Mouse (Mus musculus): ENCODE results near the gene Hsd11b2.

Gene Hsd11b2

DNA sequence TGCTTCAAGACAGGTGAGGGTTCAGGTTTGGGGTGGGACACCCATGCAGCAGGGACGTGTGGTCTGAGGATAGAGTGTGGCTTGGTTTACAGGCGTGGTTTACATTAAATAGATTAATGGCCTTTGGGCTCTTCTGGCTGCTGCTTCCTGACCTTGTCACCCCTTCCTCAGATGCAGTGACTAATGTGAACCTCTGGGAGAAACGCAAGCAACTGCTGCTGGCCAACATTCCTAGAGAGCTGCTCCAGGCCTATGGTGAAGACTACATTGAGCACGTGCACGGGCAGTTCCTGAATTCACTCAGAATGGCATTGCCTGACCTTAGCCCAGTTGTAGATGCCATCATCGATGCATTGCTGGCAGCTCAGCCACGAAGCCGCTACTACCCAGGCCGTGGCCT lies 4.3 kb downstream of the Hsd11b2 start:
- DNase-seq (ENCODE audit: low spot score in 2 of 2) = no peak

DNA sequence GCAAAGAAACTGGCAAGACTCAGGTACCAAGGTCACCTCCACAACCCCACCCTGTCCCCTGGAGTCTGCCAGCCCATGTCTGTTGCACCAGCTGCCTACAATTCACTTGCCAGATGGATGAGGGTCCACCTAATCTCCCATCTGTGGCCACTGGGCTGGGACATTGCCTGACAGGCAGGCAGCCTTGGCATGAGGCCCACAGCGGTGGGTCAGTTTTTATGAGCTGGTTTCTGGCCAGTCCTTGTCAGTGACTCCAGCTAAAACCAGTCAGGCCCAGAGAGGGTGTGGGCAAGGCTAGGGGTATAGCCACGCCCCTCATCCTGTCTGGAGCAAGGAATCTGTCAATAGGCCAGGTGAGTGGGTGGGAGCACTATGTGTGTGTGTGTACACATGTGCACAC lies 8.6 kb downstream of the Hsd11b2 start:
- DNase-seq (ENCODE audit: low spot score in 2 of 2) = no peak

DNA sequence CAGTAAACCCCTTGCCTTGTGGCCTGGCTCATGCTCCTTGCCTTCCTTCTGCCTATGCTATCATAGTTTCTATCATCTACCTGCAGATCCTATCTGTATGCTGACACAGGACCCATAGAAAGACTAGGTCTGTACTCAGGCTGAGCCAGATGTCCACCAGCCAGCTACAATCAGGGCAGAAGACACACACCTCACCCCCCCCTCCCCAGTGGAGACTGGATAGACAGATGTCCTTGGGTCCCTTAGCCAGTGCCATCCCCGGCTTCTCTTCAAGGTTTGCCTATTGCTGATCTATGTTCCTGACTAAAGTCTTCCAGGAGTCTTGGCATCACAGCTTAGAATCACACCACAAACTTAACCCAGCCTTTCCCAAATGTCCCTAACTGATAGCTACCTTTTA lies 9.7 kb downstream of the Hsd11b2 start:
- DNase-seq (ENCODE audit: low spot score in 2 of 2) = no peak

DNA sequence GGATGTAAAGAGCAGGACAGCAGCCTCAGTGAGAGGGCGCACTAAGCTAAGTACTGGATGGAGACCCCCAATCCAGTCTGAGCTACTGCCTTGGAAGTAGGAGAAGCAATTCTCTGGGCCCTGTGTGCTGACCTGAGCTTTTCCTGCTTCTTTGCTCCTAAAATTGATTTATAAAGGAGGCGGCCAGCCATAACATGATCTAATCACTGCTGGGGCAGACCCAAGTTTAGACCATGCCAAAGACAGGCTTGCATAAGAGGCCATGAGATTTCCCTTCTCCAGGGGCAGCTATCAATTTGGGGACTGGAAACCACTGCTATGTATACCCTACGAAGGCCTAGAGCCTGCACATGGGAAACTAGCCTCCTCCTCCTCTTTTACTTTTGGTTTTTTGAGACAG lies 10.7 kb downstream of the Hsd11b2 start:
- no peak for DNase-seq (ENCODE audit: low spot score in 2 of 2)

DNA sequence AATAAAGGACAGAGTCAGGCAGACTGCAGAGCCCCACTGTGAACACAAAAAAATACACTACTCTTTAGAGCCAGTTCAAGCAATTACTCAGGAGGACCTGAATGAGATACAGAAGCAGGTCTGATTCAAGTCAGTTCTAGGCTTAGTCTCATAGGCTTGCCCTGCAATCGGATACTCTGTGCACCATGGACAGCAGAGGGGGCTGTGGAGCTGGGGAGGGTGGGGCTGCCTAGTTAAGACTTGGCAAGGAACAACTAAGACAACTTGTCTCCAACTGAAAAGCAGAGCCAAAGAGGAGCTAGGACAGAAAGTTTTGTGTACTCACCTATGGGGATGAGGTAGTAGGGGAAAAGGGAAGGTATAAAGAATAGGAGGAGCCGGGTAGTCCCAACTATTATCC lies 13.2 kb downstream of the Hsd11b2 start:
- DNase-seq (ENCODE audit: low spot score in 2 of 2) = peak; percentile 42 to 46

DNA sequence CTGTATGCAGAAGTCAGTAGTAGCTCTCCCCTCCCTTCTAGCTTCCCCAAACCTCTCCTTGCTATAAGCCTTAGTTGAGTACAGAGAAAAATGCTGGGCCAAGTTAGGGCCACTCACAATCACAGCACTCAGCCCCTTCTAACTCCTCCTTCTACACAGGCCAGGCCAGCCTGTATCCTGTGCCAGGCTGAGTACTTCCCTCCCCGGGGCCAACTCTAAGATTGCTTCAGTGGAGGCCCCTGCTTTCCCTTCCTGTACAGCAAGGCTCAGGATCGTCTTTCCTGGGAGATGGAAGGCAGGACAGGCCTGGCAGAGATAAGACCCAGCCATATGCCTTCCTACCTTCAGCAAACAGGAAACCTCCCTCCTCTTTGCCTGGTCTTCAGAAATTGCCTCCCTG lies 14.9 kb downstream of the Hsd11b2 start:
- DNase-seq (ENCODE audit: low spot score in 2 of 2) = no peak

DNA sequence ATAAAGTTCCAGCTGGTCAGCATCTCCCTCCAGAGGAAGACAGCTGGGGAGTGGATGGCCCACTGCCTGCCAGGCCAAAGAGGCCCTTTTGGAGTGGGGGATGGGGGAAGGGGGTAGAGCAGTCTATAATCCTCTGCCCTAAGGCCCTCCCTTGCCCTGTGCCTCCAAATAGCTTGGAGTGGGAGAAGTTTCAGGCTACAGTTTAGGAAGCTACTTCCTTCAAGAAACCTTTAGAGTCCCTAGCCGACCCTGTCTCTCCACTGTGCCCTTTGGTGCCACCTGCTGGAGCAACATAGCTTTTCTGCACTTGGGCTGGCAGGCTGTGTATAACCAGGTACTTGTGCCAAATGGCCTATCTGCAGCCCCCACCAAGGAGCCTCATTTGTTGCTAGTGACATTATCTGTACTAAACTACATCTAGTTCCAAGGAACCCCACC lies 15.4 kb downstream of the Hsd11b2 start:
- DNase-seq (ENCODE audit: low spot score in 2 of 2) = peak; percentile 62 to 66

DNA sequence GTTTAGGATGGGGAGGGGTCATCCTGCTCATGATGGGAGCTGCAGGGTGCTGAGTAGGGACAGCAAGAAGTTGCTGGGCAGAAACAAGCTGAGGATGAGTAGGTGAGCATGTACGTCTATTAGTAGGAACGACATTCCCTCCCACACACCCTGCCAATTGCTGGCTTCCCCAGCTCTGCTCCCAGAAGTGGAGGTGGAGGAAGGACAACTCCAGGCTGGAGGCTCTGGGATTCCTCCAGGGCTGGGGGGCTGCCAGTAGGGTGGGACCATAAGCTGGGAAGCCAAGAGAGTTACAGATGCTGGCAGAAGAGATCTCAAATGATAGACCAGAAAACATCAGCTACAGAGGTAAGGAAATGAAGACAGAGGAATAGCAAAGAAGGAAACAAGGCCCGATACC lies 18.0 kb downstream of the Hsd11b2 start:
- DNase-seq (ENCODE audit: low spot score in 2 of 2) = no peak

DNA sequence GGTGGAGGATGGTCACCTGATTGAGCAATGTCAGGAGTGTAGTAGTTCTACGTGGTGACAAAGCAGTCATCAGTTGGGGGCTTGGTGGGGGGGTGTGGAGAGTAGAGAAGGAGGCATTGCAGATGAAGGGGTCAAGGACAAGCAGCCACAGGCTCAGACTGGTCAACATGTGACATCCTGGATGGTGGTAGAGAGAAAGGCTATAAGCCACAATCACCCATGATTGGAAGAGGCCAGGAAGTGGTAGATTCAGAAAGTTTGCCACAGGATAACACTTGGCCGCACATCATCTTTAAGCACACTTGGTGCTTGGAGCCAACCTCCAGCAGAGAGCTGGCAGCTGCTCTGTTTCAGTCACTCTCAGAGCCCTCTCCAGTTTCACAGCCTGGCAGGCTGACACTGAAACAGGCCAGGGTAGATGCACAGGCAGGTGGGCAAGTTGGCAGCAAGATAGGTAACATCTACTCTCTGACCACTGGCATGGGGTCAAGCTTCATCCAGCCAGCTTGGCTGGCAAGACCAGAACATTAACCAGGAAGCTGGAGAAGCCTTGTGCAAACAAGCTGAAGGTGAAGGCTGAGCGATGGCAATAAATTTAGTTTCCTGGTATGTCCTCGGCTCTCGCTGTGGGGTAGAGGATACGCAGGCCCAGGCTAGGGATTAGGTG lies 18.6 kb downstream of the Hsd11b2 start:
- no peak for DNase-seq (ENCODE audit: low spot score in 2 of 2)

DNA sequence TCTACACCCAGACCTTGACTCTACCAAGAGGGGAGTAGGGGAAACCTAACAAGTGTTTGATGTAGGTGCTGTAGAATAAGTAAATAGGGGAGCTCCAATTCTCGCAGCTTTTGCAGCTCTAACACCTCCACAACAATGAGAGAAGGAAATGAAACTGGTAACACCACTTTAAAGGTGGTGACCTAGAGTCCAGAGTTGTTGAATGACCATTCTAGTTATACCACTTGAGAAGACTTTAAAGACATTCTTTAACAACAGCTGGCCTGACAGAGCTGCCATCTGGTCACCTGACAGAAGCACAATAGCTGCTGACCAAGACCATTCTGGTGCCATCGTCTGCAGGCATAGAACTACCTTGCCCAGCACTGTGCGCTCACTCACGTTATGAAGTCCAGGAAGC lies 20.4 kb downstream of the Hsd11b2 start:
- DNase-seq (ENCODE audit: low spot score in 2 of 2) = no peak

DNA sequence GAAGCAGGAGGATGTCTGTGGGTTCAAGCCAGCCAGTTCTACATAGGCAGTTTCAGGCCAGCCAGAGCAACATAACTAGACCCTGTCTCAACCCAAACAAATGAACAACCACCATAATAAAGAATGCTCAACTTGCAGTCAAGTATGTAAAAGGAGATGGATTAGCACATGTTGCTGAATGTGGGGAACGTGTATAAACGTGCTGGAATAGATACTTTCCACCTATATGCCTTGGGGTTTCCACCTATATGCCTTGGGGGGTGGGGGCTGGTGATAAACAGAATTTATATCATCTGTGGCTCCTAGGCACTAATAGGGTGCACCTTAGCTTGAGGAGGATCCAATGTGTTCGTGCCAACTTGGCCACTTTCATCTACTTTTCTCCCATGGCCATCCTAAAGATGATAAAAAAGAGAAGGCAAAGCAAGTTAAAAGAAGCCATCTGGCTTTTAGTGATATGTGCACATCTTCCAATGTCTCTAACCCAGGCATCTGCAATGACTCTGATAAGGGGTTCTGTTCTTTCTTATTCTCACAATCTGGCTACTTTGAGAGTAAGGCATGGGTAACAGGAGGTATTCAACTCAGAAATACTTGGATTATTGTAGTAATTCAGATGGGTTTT lies 23.6 kb downstream of the Hsd11b2 start:
- peak in 1 of 2 experiments; percentile 40 for DNase-seq (ENCODE audit: low spot score in 2 of 2)

DNA sequence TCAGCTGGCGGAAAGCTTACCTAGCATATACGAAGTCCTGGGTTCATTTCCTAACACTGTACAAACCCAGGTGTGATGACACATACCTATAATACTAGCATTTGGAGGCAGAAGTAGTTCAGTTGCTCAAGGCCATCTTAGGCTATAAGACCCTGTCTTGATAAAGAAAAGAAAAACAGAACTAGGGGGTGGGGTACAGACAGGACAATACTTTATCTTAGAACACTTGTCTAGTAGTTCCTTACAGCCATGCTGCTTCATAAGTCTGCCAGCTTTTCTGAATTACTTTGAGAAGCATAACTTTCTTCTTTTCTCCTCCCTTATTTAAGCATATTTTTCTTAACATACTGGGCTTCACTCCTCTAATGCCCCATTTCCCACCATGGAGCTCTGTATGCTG lies 24.3 kb downstream of the Hsd11b2 start:
- no peak for DNase-seq (ENCODE audit: low spot score in 2 of 2)

DNA sequence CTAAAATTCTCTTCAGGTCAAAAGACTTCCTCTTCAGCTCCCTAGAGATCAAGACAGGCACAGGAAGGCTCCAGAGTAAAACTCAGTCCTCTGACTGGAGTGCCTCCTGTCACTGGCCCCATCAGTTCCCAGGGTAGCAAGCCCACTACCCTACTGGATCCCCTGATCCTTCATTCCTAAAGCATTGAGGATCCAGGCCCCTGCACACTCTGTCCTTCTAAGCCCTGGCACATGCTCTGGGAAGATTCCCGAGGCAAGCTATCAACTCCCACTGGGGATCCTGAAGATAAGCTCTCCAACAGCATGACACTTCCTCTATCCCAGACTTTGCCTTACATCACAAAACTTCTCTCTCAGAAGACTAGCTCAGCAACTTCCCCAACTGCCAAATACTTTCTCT lies 25.1 kb downstream of the Hsd11b2 start:
- no peak for DNase-seq (ENCODE audit: low spot score in 2 of 2)

DNA sequence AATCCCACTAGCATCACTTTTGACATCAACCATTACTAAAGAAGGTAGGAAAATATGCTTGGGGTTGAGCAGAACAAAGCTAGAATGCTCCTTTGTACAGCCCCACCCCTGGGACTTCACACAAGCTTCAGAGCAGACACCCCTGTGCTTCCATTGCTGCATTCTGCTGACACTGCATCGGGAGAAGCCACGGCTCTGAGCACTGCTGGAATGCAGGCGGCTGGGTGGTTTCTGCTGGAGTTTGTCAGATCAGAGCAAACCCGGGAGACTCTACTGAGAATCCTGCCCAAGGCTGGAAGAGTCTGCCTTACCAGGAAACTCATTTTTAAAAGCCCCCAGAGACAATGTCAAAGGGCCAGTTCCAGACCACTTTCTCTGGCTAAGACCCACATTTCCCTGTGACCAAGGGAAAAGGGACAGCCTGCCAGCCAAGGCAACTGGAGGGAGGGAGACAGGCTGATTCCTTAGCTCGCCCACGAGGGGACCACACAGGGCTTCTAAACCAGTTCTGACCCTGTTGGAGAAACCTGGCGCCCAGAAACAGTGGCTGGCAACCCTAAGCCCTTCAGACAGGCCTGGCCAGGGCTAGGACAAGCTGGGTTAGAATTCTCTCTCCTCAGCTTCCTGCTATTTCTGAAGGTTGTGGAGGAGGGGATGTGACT lies 26.1 kb downstream of the Hsd11b2 start:
- DNase-seq (ENCODE audit: low spot score in 2 of 2) = no peak

DNA sequence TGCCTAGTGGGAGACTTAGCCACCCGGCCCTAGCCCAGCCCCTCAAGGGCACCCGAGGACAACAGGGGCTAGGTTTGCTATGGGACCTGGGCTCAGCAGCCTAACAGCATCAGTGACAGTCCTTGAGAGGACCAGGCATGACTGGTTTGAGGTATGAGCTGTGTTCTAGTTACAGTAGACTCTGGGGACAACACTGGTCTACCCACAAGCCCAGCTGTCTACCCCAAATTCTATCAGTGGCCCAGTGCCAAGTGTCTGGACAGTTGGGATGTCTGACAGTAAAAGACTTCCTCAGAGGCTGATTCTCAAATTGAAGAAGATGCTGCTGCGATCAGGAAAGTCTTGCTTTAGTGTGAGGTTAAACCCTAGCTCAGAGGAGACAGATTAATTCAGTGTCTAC lies 26.7 kb downstream of the Hsd11b2 start:
- DNase-seq (ENCODE audit: low spot score in 2 of 2) = no peak

DNA sequence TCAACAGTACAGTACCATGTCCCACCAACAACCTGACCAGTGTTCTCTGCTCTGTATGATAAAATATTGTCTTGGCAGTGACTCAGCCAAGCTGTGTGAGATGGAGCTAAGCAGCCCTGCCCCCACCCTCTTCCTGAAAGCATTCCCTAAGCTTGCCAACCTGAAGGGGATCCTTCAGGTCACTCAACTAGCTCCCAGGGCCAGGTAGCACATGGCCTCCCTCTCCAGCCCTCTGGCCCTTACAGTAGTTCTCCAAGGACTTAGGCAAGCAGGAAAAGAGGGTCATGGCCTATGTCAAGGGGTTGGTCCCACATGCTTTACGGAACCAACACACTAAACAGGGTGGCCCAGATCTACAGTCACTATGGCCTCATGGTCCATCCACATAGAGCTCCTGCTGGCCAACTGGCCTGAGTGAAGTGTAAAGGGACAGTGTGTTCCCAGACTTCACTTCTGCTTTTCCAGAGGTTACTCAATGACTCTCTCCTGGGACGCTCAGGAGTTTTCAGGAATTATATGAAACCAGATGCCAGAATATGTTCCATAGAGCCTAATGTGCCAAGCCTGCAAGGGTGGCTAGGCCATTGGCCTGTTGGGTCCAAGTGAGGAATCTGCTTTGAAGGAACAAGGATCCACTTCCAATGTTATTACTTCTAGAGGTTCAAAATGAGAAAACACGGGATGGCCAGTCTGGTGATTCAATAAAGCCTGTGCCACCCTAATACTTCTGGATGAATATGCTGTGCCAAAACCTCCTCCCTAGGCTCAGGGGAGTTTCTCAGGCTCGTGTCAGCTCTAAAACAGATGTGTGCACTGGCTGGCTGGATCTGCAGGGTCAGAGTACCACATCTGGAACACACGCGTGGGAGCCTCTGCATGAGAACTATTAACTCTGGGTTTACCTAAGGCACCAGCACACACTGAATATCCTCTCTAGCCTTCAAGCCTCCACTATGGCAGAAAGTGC lies 28.1 kb downstream of the Hsd11b2 start:
- DNase-seq (ENCODE audit: low spot score in 2 of 2) = no peak

DNA sequence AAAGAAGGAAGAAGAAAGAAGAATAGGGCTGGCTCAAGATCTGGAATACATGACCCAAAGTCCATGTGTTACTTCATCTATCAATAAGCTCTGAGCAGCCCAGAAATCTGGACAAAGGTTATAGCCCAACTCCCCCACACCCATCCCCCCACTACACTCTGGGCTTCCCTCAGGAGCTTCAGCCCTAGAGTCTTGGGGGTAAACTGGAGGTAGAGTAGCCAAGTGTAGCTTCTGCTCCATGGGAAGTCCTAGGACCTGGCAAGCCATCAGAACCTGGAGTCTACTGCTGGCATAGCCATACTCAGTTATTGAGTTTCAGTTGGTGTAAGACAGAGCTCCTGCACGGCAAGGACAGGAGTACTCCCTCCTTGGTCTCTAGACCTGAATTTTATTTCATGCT lies 31.0 kb downstream of the Hsd11b2 start:
- no peak for DNase-seq (ENCODE audit: low spot score in 2 of 2)

DNA sequence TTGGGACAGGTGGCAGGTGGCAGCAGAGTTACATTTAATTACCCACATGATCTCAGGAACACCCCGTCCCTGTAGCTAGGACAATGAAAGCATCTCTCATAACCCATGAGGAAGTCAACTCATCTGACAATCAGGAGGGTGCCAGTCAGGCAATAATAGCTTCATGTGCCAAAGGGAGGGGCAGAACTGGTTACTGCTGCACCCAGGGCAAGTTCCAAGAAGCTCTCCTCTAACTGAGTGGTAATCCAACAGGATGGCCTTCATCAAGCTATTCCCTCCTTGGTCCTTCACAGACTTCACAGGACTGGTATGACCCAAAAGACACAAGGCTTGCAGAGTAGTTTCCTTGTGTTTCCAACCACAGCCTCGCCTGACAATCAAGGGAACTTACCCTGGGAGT lies 31.5 kb downstream of the Hsd11b2 start:
- no peak for DNase-seq (ENCODE audit: low spot score in 2 of 2)

DNA sequence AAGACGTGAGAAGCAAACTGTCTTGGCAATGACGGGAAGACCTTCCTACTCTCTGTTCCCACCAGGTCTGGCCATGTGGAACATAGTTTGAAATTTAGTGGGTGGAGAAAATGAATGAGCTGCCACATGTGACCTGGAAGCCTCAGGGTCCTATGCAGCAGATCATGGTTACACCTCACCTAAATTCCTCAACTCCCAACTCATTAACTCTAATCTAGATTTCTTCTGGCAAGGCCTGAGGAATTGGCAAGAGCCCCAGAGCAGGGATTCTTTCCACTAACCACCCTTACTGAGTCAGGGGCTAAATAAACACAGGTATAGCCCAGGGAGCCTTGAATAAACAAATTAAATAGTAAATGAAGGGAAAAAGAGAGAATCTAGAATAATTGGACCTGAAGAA lies 33.5 kb downstream of the Hsd11b2 start:
- no peak for DNase-seq (ENCODE audit: low spot score in 2 of 2)

DNA sequence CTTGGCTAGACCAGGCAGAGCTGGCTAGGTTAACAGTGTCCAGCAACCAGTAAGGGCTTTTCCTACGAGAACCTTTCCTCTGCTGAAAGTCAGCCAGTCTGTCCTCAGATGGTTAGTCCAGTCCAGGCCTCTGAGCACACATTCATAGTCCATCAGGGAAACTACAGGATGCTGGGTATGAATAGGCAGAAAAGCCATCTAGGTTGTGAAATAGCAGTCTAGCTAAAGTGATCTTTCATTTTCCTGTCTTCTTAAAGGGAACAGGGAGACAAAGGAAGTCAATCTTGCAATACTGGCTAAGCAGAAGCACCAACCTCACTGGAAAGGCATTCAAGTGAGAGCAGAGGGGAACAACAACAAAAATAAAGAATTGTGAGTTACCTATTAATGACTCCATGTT lies 34.3 kb downstream of the Hsd11b2 start:
- no peak for DNase-seq (ENCODE audit: low spot score in 2 of 2)

DNA sequence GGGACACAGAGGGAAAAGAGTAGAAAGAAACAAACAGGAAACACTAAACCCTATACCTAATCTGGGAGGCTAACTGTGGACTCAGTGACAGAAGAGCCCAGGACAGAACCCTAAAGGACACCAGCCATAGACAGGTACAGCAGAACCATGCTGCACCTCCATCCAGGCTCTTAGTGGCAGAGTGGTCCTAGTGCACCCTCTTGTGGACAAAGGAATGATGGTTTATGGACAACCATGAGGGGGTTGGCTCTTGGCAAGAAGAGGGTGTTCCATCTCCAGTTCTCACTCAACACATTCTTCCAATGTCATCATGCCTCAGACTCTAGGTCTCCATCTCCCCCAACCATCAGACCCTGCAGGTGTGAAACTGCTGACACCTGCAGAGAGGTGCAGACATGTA lies 35.5 kb downstream of the Hsd11b2 start:
- DNase-seq (ENCODE audit: low spot score in 2 of 2) = peak; percentile 43 to 54

DNA sequence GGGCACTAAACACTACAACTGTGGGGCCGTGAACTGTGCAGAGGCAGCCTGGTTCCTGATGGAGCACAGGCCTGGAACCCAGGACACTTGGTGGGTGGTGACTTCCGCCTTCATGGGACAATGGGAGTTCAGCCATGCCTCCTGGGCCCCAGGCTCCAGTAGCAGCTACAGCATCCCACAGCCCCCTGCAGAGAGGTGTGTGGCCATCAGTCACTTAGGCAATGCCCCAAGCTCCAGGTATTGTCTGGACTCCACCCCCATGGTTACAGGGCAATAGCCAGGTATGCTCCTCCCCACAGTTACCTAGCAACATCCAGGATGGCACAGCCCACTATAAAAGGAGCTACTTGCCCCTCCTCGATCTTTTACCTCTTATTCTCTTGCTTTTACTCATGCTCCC lies 36.7 kb downstream of the Hsd11b2 start:
- no peak for DNase-seq (ENCODE audit: low spot score in 2 of 2)

Measured in spleen, postnatal 36 days (tissue).